Mouse (Mus musculus) c-Kit-positive CD71-negative TER-119-negative erythroid progenitor cells, embryonic 14.5 days (primary cell): ENCODE data around the gene Serinc3.
"Not testable (repeated sequence)": the region's sequence is repeated elsewhere in the genome, so short reads cannot be mapped to it uniquely, and the experiment has no call there.

ENCODE experiments used
- DNase-seq: peaks from one replicate; pipeline ENCODE4 v3.0.0-alpha.2; 2013; ENCODE audit warnings: low read depth

The Serinc3 gene

DNA sequence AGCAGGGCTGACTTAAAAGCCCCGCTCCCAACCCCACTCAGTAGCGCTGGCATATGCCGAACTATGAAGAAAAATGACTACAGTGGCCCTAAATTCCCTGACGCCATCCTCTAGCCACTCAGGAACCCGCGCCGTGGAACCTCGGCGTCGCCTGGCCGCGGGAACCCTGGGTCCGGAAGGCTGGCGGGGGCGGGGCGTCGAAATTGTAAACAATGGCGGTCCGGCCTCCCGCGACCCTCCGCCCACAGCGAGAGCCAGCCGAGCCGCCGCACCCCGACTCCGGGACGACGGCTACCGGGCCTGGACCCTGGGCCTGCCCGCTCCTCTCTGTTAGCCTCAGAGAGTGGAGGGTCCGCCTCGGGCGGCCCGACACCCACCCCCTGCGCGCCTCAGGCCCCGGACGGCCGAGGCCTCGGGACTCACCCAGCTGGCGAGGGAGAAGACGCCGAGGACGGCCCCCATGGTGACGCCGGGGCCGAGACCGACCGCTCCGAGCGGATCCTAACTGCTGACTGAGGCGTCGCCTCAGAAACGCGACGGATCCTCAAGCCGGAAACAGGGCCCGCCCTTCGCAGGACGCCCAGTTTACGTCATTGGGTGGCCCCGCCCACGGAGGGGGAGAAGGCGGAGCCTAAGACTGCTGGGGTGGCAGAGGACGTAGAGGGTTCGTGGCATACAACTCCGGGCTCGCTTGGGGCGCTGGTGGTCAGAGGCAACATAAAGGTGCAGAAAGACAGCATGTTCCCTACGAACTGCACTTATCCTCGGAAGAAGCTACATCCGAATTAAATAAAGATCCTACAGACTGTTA lies at the start of gene Serinc3:
Serinc3 (minus strand) TSS at position 557 of the 811 bp plus-strand sequence.
- peak; percentile 99 for DNase-seq

DNA sequence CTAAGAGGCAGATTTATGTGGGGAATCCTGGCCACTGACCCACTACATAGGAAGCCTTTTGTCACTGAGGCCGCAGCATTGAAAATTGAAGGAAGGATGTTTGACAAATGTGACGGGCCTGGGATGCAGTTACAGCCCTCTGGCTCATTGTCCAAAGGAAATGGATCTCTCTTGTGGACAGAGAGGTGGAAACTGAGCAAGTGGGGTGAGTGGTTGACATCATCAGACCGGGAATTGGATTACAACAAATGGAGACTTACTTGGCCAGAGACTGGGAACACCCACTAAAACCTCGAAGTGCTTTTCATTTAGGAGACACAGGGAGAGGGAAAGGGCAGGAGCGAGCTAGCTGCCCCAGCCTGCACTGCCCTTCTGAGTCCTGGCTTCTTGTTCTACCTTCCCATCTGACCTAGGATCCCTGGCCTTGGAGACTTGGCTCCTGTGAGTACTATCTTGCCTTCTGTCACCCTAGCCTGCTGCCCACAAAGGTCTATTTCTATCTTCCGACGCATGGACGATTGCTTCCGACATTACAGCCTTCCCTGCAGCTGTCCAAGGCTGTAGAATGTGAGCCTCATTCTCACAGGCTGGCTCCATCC lies 48.9 kb upstream of the Serinc3 start:
- DNase-seq = no peak

- DNase-seq = no peak
Observed at GRCm38 (mm10) chr2:163692873-163693612, 48.1 kb upstream of the Serinc3 start.

DNA sequence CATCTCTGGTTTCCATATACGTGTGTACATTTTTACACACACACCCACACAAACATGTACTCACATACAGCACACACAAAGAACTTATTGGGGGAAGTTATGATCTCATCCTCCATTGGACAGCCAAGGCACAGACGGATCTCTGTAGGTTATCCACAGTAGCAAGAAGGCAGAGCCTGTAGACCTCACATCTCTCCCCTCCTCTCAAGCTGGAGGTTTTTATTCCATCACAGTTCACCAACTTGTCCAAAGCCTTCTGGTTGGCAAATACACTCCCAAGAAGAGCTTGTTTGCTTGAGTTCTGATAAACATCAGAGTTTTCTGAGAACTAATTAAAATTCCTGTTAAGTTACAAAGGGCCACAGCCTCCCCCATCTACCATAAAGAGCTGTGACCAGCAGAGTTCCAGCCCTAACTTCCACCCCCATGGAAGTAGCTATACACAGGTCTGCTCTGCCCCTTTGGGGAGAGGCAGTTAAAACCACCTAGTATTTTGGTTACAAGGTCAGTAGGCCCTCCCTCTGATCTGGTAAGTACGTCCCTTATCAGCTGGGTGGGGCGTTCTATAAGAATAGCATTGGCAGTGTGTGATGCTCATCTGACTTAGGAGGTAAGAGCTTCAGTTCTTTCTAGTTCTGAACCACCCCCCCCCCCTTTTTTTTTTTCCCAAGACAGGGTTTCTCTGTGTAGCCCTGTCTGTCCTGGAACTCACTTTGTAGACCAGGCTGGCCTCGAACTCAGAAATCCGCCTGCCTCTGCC lies 47.1 kb upstream of the Serinc3 start:
- DNase-seq = no peak

DNA sequence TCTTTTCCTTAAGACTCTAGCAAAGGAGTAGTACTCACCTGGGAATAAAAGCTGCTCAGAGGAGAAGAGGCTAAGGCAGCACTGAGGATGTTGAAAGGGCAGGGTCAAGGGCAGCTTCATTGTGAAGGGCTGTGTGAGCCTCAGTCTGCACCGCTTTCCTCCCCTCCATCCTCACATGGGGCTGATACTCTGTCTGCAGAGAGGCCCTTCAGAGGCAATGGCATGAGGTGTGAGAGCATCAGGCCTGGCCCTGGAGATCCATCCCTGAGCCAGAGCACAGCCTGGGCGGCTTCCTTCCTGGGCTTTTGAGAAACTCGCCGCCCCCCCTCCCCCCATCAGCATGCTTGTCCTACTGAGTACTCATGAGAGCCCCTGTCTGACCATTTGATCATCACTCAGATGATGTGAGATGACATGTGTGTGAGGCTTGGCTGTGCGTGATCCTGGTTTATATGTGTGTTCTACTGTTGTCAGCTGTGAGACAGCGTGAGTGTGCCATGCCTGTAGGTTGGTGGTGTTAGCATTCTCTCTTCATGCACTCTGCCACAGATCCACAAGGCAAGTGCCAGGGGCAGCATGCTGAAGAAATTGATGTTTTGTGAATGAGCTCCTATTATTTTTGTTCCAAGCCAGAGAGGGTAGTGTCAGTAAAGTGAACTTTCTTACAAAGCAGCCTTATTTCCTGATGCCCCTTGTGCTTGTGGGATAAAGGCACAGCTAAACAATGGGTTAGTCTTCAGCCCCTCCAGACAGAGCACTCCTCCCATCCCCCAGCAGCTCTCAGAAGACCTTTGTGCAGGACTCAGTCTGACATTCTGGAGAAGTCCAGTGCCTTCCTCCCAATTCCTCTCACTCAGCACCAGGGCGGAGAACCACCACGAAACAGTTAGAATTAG lies 45.7 kb upstream of the Serinc3 start:
- DNase-seq = no peak

DNA sequence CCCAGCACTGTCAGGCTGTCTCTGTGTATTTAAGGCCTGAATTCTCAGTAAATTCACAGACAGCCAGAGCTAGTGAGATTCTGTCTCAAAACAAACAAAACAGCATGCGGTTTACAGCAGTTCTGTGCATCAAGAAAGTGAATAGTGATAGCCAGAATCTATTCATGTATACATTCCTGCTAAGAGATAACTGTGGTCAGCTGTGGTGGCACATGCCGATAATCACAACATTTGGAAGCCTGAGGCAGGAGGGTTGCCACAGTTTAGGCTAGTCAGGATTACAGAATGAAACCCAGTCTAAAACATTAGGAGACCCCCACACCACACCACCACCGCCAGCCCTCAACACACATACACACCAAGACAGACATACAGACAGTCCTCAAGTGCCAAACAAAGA lies 44.8 kb upstream of the Serinc3 start:
- no peak for DNase-seq

GRCm38 (mm10) chr2:163688377-163688776 lies 43.4 kb upstream of the Serinc3 start:
- DNase-seq = not testable (repeated sequence)

DNA sequence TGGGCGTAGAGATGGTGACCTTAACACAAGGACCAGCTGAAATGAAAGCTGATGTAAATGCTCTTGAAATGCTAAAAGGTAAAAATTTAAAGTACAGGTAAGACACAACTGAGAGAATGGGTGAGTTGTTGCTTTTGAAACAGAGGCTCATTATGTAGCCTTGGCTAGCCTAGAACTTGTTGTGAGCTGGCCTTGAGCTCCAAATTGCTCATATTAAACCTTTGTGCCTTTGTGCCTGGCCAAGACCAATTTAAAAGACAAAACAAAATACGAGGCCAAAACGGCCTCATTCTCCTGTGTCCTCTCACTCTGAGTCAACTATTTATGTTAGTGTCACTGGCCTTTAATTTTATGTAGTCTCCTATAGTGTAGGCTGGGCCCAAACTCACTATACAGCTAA lies 42.0 kb upstream of the Serinc3 start:
- DNase-seq = no peak

DNA sequence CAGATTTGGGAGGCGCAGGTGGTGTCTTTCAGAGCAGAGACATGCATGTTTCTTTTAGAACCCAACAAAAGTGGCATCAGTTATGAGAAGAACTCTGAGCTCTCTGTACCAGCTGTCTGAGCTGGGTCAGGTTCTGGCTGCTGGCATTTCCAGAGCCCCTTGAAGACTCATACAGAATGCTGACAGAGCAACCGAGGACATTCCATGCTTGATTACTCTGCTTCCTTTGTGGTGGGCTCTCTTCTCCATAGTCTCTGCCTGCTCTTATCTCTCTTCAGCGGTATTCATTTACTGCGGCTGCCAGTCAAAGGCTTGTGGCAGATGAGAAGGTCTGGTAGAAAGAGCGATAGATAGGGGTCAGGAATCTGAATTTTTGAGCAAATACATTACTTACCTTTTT lies 41.3 kb upstream of the Serinc3 start:
- DNase-seq = no peak

GRCm38 (mm10) chr2:163685761-163686200 lies 40.9 kb upstream of the Serinc3 start:
- DNase-seq = no peak

- DNase-seq = no peak
Observed at GRCm38 (mm10) chr2:163685287-163685686, 40.4 kb upstream of the Serinc3 start.

DNA sequence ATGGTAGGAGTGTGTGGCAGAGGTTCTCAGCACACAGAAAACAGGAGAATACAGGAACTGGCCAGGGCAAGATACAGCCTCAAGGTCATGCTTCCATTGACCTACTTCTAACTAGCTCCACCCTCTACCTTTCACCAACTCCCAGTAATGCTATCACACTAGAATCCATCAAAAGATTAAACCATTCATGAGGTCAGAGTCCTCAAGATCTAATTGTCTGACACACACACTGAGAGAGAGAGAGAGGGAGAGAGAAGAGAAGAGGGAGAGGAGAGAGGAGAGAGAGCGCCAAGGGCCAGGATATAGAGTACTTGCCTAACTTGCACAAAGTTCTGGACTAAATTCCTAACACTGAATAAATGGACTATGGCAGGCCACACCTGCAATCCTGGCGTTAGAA lies 37.4 kb upstream of the Serinc3 start:
- DNase-seq = no peak

GRCm38 (mm10) chr2:163676745-163677144 lies 31.8 kb upstream of the Serinc3 start:
- DNase-seq = no peak

DNA sequence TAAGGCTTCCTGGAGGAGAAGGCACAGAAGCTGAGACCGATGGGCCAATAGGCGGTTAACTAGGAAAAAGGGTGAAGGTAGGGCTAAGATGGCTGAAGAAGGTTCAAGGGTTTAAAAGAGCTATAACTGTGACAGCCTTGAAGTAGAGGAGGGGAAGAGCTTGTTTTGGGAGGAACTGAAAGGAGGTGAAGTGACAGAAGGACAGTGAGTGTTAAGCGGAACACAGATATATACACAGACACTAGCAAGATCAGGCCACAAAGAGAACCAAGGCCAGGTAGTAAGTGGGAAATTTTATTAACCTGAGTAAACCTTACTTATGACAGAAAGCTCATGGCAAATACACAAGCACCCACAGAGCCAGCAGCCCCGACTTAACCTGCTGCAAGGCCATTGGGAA lies 31.4 kb upstream of the Serinc3 start:
- no peak for DNase-seq

DNA sequence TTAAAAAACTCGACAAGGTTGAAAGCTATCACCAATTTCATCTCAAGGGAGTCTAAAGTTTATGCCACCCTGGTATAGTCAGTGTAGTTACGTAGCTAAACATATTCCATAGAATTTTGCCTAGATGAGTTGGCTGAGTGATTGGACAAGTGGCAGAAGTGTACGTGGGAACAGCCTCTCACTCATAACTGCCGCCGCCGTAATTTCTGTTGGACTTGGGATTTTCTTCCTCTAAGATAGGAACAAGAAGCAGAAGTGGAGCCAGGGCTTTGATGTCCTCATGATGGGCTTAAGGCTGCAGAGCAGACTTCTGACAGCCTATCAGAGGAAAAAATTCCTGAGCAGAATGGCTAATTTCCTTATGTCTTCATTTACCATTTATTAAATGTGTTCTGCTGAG lies 30.7 kb upstream of the Serinc3 start:
- DNase-seq = no peak

DNA sequence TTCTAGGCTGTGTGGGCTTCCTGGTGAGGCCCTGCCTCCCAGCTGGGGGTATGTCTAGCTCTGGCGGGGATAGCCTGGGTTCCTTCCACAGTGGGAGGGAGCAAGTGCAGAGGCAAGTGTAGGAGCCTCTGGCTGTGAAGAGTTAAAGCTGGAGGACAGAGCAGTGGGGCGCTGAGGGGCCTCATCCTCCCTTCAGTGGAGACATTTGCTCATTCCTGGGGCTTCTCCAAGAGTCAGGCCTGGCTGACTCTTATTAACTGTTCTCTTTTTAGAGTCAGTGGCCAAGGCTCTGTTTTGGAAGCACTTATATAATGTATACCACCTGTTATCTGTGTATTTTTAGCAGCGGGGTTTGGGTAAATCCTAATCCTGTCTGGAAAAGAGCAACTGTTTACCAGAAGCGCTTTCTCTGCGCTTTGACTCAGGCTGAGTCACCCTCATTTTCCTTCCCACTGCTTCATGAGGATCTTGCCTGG lies 30.3 kb upstream of the Serinc3 start:
- no peak for DNase-seq

DNA sequence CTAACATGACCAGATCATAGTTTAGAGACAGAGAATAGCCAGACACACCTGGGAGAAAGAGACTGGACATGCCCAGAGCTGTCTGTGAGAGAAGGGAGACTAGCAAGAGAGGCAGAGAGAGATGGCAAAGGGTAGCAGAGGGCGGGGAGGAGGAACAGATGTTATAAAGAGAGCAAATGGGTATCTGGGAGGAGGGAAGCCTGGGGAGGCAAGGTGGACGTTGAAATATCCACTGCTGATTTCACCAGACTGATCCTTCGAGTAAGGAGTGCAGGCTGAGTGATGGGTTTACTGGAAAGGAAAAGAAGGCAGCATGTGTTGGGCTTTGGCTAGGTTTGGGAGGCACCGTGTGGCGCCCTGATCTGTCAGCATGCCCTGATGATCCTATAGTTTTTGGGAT lies 29.5 kb upstream of the Serinc3 start:
- DNase-seq = no peak

- DNase-seq = no peak
Observed at GRCm38 (mm10) chr2:163670872-163671594, 26.1 kb upstream of the Serinc3 start.

- no peak for DNase-seq
Observed at GRCm38 (mm10) chr2:163667045-163667444, 22.1 kb upstream of the Serinc3 start.

DNA sequence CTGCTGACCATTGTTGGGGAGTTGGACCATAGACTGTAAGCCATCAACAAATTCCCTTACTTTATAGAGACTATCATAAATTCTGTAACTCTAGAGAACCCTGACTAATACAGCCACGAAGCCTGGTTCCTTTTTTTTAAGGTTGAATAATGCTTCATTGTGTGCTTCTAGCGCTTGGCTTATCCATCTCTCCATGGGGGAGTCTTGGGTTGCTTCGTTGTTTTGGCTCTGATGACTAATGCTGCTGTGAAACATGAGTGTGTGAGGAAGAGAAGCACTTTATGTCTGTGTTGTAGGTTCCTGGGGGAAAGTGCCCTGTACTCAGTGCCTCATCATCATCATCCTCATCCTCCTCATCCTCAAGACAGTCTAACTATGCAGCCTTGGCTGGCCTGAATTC lies 19.0 kb upstream of the Serinc3 start:
- no peak for DNase-seq
